Mouse (Mus musculus): Measurements from ENCODE around the gene Pimreg. TPM values are rescaled to one million over a fixed set of nuclear protein-coding genes. Genes with fewer than 3 reads are reported as not detected.

Pimreg gene
- polyA plus RNA-seq, 1 experiment from 2014 or later: 156 TPM

DNA sequence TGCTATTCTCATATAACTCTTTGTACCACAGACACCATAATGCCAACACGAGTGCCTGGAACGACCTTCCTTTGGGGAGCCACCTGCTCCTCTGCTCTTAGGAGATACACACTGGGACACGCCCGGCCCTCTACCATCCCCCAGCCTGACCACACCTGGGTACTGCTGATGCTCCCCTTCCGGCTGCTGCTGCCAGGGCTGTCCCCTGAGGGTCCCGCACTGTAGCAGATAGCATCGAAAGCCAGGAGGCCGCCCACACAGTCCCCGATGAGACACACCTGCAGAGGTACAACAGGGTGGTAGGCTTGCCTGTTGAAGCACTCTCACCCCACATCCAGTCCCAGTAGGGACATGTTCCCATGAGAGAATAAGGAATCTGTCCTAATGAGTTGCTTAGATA lies 28.9 kb downstream of the Pimreg start:
- H3K4me1 ChIP-seq: no peaks in the 10 kb centered on the region
- H3K9ac ChIP-seq: no peak overlapping the region
- no peaks in the 10 kb centered on the region for H3K36me3 ChIP-seq
- 68% methylated on average over 9 of the region's 9 CpGs for WGBS
- no peak overlapping the region for H3K4me2 ChIP-seq
- ATAC-seq (ENCODE audit: borderline replicate concordance, extremely low read depth, low FRiP score, low TSS enrichment): no peak; the same call in 1 of the 2 replicates
- no peaks in the 10 kb centered on the region for H3K9me3 ChIP-seq
- no peak overlapping the region for H3K4me3 ChIP-seq
- H3K27me3 ChIP-seq: no peaks in the 10 kb centered on the region
- H3K27ac ChIP-seq: no peak overlapping the region

DNA sequence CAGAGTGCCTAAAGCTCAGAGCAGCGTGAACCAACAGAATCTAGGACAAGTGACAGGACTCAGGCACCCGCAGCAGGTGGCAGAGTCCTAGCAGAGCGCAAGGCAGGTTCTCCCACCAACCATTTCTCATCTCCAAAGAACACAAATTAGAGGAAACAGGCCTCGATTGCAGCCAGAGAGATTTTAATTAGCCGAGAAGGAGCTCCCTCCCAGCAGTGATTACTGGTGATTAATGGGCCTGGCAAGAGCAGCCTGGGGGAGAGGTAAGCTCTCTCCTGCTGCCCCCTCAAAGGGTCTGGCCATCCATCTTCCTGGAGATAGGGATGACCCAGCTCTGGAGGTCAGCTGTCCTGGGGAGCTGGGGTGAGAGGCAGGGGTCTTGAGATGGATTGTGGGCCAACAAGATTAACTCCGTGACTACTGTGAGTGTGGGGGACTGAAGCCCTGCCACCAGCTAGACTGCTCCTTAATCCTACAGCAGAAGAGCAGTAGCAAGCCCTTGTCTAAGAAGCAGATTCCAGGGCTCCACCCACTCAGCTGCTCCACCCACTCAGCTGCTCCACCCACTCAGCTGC lies 30.6 kb downstream of the Pimreg start:
- H3K27me3 ChIP-seq: no peaks in the 10 kb centered on the region
- WGBS: 22% methylated on average over 6 of the region's 6 CpGs
- ATAC-seq (ENCODE audit: borderline replicate concordance, extremely low read depth, low FRiP score, low TSS enrichment): no peak
- H3K4me1 ChIP-seq: no peaks in the 10 kb centered on the region
- H3K4me2 ChIP-seq: no peak overlapping the region
- H3K4me3 ChIP-seq: no peak overlapping the region
- no peaks in the 10 kb centered on the region for H3K9me3 ChIP-seq
- no peak overlapping the region for H3K27ac ChIP-seq
- H3K36me3 ChIP-seq: no peaks in the 10 kb centered on the region
- no peak overlapping the region for H3K9ac ChIP-seq

DNA sequence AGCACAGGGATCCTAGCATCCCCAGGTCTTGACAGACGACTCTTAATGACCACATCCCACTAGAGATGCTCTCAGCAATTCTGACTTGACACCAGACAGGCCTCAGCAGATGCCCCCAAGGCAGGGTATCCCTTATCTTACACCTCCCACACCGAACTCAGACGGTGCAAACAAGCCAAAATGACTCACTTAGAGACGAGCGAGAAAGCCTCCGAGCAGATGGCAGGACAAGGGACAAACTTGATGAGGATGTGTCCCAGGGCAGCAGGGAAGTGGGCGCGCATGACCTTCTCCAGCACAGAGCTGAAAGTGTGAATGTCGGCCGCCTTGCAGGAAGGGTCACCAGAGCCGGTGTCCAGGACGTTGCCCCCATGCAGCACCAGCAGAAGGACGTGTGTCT lies 32.4 kb downstream of the Pimreg start:
- WGBS: 65% methylated on average over 13 of the region's 13 CpGs
- Histone ChIP-seq H3K4me2 (no peak overlapping the region), H3K27me3 (no peaks in the 10 kb centered on the region), H3K27ac (no peak overlapping the region), H3K36me3 (no peaks in the 10 kb centered on the region), H3K4me3 (no peak overlapping the region), H3K9ac (no peak overlapping the region), H3K4me1 (no peaks in the 10 kb centered on the region), H3K9me3 (no peaks in the 10 kb centered on the region)
- no peak for ATAC-seq (ENCODE audit: borderline replicate concordance, extremely low read depth, low FRiP score, low TSS enrichment)

DNA sequence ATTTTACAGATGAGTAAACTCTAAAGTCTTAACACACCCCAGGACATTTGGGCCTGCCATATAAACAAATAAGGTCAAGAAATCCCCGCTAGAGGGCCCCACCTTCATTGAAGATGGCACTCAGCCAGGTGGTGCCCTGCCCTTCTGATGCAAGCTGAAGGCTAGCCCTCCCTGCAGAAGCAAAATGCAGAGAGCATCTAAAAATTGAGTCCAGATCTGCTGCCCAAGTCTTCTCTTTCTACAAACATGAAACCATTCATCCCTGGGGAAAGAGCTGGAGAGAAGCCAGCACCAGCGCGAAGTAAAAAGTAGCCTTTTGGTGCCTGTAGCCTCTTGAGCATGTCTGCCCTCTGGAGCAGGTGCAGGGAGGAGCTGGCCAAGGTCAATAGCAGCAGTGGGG lies 36.2 kb downstream of the Pimreg start:
- Histone ChIP-seq H3K4me3 (no peak overlapping the region), H3K9ac (no peak overlapping the region), H3K9me3 (no peaks in the 10 kb centered on the region), H3K27me3 (no peaks in the 10 kb centered on the region), H3K36me3 (no peaks in the 10 kb centered on the region), H3K4me2 (no peak overlapping the region), H3K4me1 (no peaks in the 10 kb centered on the region), H3K27ac (no peak overlapping the region)
- WGBS: 51% methylated on average over 3 of the region's 3 CpGs
- no peak for ATAC-seq (ENCODE audit: borderline replicate concordance, extremely low read depth, low FRiP score, low TSS enrichment)

DNA sequence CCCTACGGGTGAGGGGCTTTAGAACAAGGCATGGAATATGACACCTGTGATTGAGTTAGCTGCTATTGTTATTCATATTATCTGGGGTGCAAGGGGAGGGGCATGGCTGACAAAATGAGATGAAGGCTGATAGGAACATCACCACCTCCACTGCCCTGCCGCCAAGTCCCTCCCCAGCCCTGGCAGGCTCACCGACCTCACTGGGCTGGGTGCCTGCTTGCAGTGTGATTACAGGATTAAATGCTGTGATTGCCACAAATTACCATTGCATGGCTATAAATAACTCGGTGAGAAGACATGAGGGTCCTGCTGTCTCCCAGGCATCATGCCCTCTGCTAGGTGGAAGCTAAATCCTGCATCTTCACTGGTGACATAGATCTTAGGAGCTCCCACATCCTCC lies 36.8 kb downstream of the Pimreg start:
- Histone ChIP-seq H3K4me3 (no peak overlapping the region), H3K4me2 (no peak overlapping the region), H3K4me1 (no peaks in the 10 kb centered on the region), H3K36me3 (no peaks in the 10 kb centered on the region), H3K9ac (no peak overlapping the region), H3K27ac (no peak overlapping the region), H3K9me3 (no peaks in the 10 kb centered on the region), H3K27me3 (no peaks in the 10 kb centered on the region)
- 49% methylated on average over 4 of the region's 4 CpGs for WGBS
- ATAC-seq (ENCODE audit: borderline replicate concordance, extremely low read depth, low FRiP score, low TSS enrichment): no peak

DNA sequence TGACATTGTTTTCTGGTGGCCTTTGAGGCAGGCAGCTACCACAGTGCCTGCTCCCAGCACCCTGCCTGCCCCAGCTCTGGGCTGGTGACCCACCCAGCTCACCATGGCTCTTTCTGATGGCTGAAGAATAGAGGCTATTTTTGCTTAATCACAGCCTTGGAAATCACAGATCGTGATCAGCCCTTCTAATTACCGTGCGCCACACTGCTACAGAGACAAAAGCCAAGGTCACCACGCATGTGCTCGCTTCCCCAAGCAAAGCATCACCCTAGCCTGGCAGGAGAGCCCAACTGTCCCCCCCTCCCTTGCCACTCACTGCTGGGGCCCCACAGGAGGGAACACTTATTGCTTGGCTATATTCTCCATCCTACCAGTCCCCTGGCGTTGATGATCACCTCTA lies 38.6 kb downstream of the Pimreg start:
- no peak for ATAC-seq (ENCODE audit: borderline replicate concordance, extremely low read depth, low FRiP score, low TSS enrichment)
- 80% methylated on average over 6 of the region's 6 CpGs for WGBS
- H3K9me3 ChIP-seq: no peaks in the 10 kb centered on the region
- H3K27me3 ChIP-seq: no peaks in the 10 kb centered on the region
- no peak overlapping the region for H3K27ac ChIP-seq
- H3K9ac ChIP-seq: no peak overlapping the region
- H3K4me1 ChIP-seq: no peaks in the 10 kb centered on the region
- H3K36me3 ChIP-seq: no peaks in the 10 kb centered on the region
- no peak overlapping the region for H3K4me2 ChIP-seq
- H3K4me3 ChIP-seq: no peak overlapping the region

DNA sequence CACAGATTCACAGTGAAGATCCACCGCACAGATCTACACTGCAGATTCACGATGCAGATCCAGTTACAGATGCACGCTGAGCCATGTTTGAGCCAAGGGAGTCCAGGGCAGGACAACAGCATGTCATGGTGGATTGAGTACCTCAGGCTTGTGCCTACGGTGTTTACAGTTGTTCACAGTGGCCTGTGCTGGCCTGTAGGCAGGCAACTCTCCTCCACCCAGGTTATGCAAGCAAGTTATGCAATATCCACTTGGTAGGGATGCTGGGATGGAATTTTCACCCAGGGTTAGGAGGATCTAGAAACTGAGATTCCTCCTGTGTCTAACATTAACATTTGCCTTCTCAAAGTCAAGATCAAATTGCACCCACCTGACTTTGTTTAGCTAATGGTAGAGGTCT lies 40.8 kb downstream of the Pimreg start:
- Histone ChIP-seq H3K36me3 (no peaks in the 10 kb centered on the region), H3K27ac (no peak overlapping the region), H3K9ac (no peak overlapping the region), H3K4me3 (no peak overlapping the region), H3K27me3 (no peaks in the 10 kb centered on the region), H3K4me2 (no peak overlapping the region), H3K9me3 (no peaks in the 10 kb centered on the region), H3K4me1 (peaks cover 3% of the 10 kb centered on the region; the same call in 1 of the 2 replicates)
- no peak for ATAC-seq (ENCODE audit: borderline replicate concordance, extremely low read depth, low FRiP score, low TSS enrichment)
- WGBS: 86% methylated on average over 4 of the region's 4 CpGs

DNA sequence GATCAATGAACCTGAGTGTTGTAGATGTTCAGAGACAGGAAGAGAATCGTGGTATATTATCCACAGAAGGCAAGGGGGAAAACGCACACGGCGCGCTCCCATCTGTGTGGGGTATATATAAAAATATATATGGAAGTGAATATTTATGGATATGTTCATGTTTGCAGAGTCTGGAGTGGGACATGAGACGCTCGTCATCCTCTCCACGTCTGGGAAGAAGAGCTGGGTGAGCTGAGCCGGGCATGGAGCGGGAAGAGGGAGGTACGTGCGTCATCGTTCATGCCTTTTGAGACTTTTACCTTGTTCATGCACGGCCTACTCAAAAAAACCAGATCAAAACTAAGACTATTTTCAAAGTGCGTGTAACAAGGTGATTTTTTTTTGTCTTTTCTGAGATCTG lies 42.5 kb downstream of the Pimreg start:
- 87% methylated on average over 15 of the region's 15 CpGs for WGBS
- Histone ChIP-seq H3K36me3 (no peaks in the 10 kb centered on the region), H3K4me2 (no peak overlapping the region), H3K4me1 (peaks cover 3% of the 10 kb centered on the region; the same call in 1 of the 2 replicates), H3K27ac (no peak overlapping the region), H3K27me3 (no peaks in the 10 kb centered on the region), H3K9me3 (no peaks in the 10 kb centered on the region), H3K9ac (no peak overlapping the region), H3K4me3 (no peak overlapping the region)
- no peak for ATAC-seq (ENCODE audit: borderline replicate concordance, extremely low read depth, low FRiP score, low TSS enrichment)

DNA sequence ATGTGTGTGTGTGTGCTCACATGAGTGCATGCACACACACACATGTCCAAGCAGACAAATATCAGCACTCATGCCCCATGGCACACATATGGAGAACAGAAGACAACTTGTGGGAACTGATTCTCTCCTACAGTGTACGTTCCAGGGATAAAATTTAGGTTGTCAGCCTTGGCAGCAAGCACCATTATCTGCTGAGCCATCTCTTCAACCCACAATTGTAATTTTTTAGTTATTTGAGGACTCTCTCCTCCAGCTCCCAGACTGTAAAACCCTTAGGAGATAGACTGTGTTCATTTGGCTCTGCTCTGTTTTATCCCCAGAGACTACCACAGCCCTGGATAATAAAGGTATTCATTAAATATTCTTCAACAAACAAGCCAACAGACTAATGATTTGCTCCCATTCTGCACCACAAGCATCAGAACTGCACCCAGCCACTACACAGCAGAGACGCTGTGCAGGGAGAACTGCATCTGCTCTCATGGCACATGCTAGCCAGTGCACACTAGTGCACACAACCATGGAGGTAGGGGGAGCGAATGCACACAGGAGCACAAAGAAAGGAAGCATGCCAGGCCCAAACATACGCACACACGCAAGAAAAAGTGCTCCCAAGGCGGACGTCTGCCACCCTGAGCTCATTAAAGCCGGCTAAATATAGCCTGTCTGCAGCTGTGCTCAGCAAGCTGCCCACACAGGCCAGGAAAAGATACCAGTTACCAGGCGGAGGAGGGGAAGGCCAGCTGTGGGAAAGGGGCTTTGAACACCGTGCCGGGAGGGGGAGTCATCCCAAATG lies 44.6 kb downstream of the Pimreg start:
- 39% methylated on average over 11 of the region's 11 CpGs for WGBS
- Histone ChIP-seq H3K36me3 (no peaks in the 10 kb centered on the region), H3K4me1 (peaks cover 3% of the 10 kb centered on the region; the same call in 1 of the 2 replicates), H3K4me3 (no peak overlapping the region), H3K27ac (no peak overlapping the region; the same call in 1 of the 2 replicates), H3K9ac (no peak overlapping the region), H3K27me3 (no peaks in the 10 kb centered on the region), H3K4me2 (no peak overlapping the region), H3K9me3 (no peaks in the 10 kb centered on the region)
- no peak for ATAC-seq (ENCODE audit: borderline replicate concordance, extremely low read depth, low FRiP score, low TSS enrichment)

DNA sequence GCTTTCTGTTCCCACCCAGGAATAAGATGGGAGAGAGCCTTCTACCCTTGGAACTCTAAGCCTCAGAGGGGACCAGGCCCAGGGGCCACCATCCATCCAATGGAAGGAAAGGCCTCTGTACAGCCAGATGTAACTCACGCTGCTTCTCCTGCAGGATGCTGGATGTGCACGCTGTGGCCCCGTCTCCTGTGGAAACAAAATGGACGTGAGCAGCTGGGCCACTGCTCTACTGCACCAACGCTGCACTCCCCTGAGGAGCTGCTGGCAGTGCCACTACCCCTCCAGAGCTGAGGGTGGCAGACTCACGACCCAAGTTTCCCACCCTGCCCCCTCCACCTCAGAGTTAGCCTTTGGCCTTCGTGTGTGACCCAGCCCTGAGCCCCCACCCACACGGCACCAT lies 50.6 kb downstream of the Pimreg start:
- WGBS: 56% methylated on average over 8 of the region's 8 CpGs
- H3K4me3 ChIP-seq: no peak overlapping the region
- no peak overlapping the region for H3K27ac ChIP-seq
- no peak overlapping the region for H3K9ac ChIP-seq
- no peaks in the 10 kb centered on the region for H3K9me3 ChIP-seq
- H3K36me3 ChIP-seq: no peaks in the 10 kb centered on the region
- no peaks in the 10 kb centered on the region for H3K27me3 ChIP-seq
- H3K4me1 ChIP-seq: peaks cover 10% of the 10 kb centered on the region; the same call in 1 of the 2 replicates
- ATAC-seq (ENCODE audit: borderline replicate concordance, extremely low read depth, low FRiP score, low TSS enrichment): no peak
- no peak overlapping the region for H3K4me2 ChIP-seq

DNA sequence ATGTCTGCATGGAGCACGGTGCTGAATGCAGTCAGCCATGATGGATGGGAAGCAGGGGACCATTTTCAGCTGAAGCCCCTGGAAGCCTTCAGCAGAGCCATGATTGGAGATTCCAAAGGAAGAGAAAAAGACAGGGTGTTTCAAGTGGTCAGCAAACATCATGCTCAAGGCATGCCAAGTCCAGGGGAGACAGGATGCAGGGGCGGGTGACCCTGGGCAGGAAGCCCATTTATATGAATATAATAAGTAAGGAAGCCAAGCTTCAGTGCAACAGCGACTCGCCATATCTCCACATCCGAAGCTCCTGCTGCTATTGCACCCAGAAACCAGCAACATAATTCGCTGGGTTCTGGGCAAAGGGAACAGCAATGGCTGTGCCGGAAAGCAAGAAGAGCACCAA lies 52.6 kb downstream of the Pimreg start:
- H3K27ac ChIP-seq: no peak overlapping the region

DNA sequence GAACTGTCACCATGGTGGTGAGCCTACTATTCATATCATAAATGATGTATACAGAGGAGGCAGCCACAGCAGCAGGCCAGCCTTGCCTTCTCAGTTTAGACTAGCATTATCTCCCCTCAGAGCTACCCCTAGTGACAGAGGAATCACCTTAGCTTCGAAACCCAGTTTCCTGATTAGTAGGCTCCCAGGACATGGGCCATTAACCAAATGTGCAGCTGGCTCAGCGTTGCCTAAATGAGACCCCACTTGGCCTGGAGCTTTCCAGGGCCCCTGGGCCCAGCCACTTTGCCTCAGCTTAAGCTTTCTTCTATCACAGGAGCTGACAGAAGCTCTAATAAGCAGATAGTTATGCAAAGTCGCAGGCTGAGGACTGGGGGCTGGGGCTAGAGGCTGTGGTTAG lies 54.2 kb downstream of the Pimreg start:
- Histone ChIP-seq H3K9ac (no peak overlapping the region), H3K27ac (no peak overlapping the region), H3K27me3 (no peaks in the 10 kb centered on the region), H3K4me3 (no peak overlapping the region), H3K36me3 (no peaks in the 10 kb centered on the region), H3K4me2 (no peak overlapping the region), H3K4me1 (peaks cover 10% of the 10 kb centered on the region; the same call in 1 of the 2 replicates), H3K9me3 (no peaks in the 10 kb centered on the region)
- ATAC-seq (ENCODE audit: borderline replicate concordance, extremely low read depth, low FRiP score, low TSS enrichment): no peak
- WGBS: 53% methylated on average over 3 of the region's 3 CpGs

More for the DNA sequence above, 52.6 kb downstream of the Pimreg start:
- Histone ChIP-seq H3K4me1 (peaks cover 10% of the 10 kb centered on the region; the same call in 1 of the 2 replicates), H3K9ac (no peak overlapping the region), H3K27me3 (no peaks in the 10 kb centered on the region), H3K4me3 (no peak overlapping the region), H3K4me2 (no peak overlapping the region), H3K36me3 (no peaks in the 10 kb centered on the region), H3K9me3 (no peaks in the 10 kb centered on the region)
- no peak for ATAC-seq (ENCODE audit: borderline replicate concordance, extremely low read depth, low FRiP score, low TSS enrichment)
- WGBS: 55% methylated on average over 7 of the region's 7 CpGs
